Mouse (Mus musculus) small intestine, adult 2 months (tissue): ENCODE results near the gene Snx29.

Source experiments
- CTCF ChIP-seq: fragments of 200-500 bp; IDR thresholded peaks from 2 replicates; pipeline ENCODE4 v1.5.1; 2012; ENCODE audit warnings: low read depth, mild to moderate bottlenecking, control low read depth, inconsistent platforms, low read length, moderate library complexity, mixed read lengths; ENCODE audit not compliant: insufficient replicate concordance, insufficient read length; ENCODE audit errors: extremely low read depth
- POLR2A ChIP-seq: fragments of 200-500 bp; IDR thresholded peaks from 2 replicates; pipeline ENCODE4 v1.6.1; 2012; ENCODE audit warnings: low read depth, mild to moderate bottlenecking, control low read depth, inconsistent platforms, low read length, moderate library complexity

- TF ChIP-seq POLR2A (no peak), CTCF (no peak)
Measured at GRCm38 (mm10) chr16:11589336-11589735, 266.6 kb downstream of the Snx29 start.
